Mouse (Mus musculus) embryonic fibroblast, embryonic 13.5 days (primary cell): ENCODE data around the gene Itga9.

Experiments used
- CTCF ChIP-seq: IDR thresholded peaks from 2 replicates; pipeline ENCODE4 v1.5.1; 2011; ENCODE audit warnings: mild to moderate bottlenecking, control low read depth, low read length, moderate library complexity, borderline replicate concordance; ENCODE audit not compliant: insufficient read depth
- POLR2A ChIP-seq: IDR thresholded peaks from 2 replicates; pipeline ENCODE4 v1.6.1; 2011; ENCODE audit warnings: low read depth, mild to moderate bottlenecking, control low read depth, low read length, moderate library complexity

- TF ChIP-seq CTCF (no peak), POLR2A (no peak)
These were observed 288.6 kb downstream of the Itga9 start for GRCm38 (mm10) chr9:118895101-118895500.
